Mouse (Mus musculus): ENCODE measurements around the gene Gm21969. TPM values are rescaled to one million over a fixed set of nuclear protein-coding genes. Genes with fewer than 3 reads are reported as not detected.

Gene Gm21969
- total RNA-seq, 2 experiments from 2014 or later: 0.08 TPM; not detected in 1

GRCm38 (mm10) chr4:139619765-139620164 lies 16.8 kb downstream of the Gm21969 start:
- no peak for DNase-seq

- peak; percentile 93 for DNase-seq
Measured at GRCm38 (mm10) chr4:139622373-139623282, 19.6 kb downstream of the Gm21969 start, which contains the start of gene Aldh4a1. Aldh4a1 (plus strand) TSS chr4:139622866.

- no peak for DNase-seq
Measured at GRCm38 (mm10) chr4:139623434-139624115, 20.6 kb downstream of the Gm21969 start.

- no peak for DNase-seq
Measured at GRCm38 (mm10) chr4:139624116-139624489, 21.1 kb downstream of the Gm21969 start.

GRCm38 (mm10) chr4:139624706-139625105 lies 21.7 kb downstream of the Gm21969 start:
- no peak for DNase-seq

- no peak for DNase-seq
Measured at GRCm38 (mm10) chr4:139627361-139627760, 24.4 kb downstream of the Gm21969 start.

GRCm38 (mm10) chr4:139630171-139630570 lies 27.2 kb downstream of the Gm21969 start:
- no peak for DNase-seq

GRCm38 (mm10) chr4:139631141-139631540 lies 28.2 kb downstream of the Gm21969 start:
- DNase-seq: no peak

- no peak for DNase-seq
Measured at GRCm38 (mm10) chr4:139631569-139632253, 28.7 kb downstream of the Gm21969 start.

GRCm38 (mm10) chr4:139632254-139632580 lies 29.2 kb downstream of the Gm21969 start:
- no peak for DNase-seq

GRCm38 (mm10) chr4:139636373-139636772 lies 33.4 kb downstream of the Gm21969 start:
- no peak for DNase-seq

GRCm38 (mm10) chr4:139637847-139638246 lies 34.9 kb downstream of the Gm21969 start:
- no peak for DNase-seq

- no peak for DNase-seq
Measured at GRCm38 (mm10) chr4:139638356-139638755, 35.4 kb downstream of the Gm21969 start.

- no peak for DNase-seq
Measured at GRCm38 (mm10) chr4:139639801-139640200, 36.8 kb downstream of the Gm21969 start.

- DNase-seq: no peak
Measured at GRCm38 (mm10) chr4:139640333-139640732, 37.3 kb downstream of the Gm21969 start.

- no peak for DNase-seq
Measured at GRCm38 (mm10) chr4:139640775-139641174, 37.8 kb downstream of the Gm21969 start.

GRCm38 (mm10) chr4:139641829-139642425 lies 38.9 kb downstream of the Gm21969 start:
- DNase-seq: no peak

- DNase-seq: peak; percentile 60
Measured at GRCm38 (mm10) chr4:139643972-139644371, 41.0 kb downstream of the Gm21969 start.

- DNase-seq: no peak
Measured at GRCm38 (mm10) chr4:139646916-139647315, 43.9 kb downstream of the Gm21969 start.

- no peak for DNase-seq
Measured at GRCm38 (mm10) chr4:139650086-139650743, 47.2 kb downstream of the Gm21969 start.

GRCm38 (mm10) chr4:139650907-139651306 lies 47.9 kb downstream of the Gm21969 start:
- no peak for DNase-seq

GRCm38 (mm10) chr4:139653238-139653637 lies 50.3 kb downstream of the Gm21969 start, which contains the start of gene Tas1r2:
Tas1r2 (plus strand) TSS chr4:139653538.
- DNase-seq: no peak
